Mouse (Mus musculus) lung, postnatal 4 days (tissue): ENCODE data around the gene Cfap299.

ENCODE experiments used
- DNase-seq, 2 experiments: peaks; one replicate each; pipeline ENCODE4 v3.0.0; 2021

The Cfap299 gene

DNA sequence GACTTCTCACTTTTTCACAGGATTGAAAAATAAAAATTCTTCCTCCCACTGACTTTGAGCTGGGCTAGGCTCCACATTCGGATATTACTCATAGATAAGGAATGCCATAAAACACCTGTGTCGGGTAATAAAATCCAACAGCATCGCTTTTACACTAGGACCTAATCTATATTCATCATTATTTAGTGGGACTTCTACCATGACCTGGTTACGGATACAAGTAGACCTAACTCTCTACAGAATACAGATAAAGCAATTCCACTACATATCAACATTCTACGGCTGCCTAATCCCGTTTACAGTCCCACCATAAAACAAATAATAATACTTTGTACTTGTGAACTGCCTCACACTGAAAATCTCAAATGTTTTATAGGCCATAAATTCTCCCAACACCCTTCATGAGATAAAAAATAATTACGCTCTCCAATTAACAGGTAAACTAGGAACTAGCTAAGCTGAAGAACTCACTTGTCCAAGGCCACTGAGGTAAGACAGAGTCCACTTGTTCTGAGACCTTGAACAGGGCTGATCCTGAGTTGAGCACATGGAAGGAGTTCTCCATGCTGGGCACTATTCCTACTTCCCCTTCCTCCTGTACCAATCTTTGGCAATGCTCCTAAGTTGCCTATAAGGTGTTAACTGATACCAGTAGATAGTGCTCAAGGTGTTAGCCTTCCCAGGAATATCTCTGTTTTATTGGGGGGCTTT lies 513.7 kb downstream of the Cfap299 start:
- DNase-seq, result no peak

DNA sequence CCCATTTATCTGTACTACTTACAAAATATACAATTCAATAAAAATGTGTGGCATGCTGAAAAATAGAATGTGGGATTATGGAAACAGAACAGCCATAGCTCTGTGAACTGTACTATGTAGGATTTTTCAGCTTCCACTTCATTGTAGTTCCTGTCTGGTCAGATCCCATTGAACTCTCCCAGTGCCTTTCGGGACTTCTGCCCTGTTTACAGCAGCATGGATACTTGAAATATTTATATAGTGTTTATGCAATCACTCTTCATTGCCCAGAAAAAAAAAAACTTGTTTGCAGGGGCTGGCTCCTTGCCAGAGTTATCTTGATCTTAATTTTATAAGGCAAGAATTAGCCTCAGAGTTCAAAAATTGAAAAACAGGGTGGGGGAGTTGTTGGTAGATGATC lies 515.6 kb downstream of the Cfap299 start:
- no peak for DNase-seq
